Mouse (Mus musculus): Measurements from ENCODE around the gene Tpp1.

The Tpp1 gene

DNA sequence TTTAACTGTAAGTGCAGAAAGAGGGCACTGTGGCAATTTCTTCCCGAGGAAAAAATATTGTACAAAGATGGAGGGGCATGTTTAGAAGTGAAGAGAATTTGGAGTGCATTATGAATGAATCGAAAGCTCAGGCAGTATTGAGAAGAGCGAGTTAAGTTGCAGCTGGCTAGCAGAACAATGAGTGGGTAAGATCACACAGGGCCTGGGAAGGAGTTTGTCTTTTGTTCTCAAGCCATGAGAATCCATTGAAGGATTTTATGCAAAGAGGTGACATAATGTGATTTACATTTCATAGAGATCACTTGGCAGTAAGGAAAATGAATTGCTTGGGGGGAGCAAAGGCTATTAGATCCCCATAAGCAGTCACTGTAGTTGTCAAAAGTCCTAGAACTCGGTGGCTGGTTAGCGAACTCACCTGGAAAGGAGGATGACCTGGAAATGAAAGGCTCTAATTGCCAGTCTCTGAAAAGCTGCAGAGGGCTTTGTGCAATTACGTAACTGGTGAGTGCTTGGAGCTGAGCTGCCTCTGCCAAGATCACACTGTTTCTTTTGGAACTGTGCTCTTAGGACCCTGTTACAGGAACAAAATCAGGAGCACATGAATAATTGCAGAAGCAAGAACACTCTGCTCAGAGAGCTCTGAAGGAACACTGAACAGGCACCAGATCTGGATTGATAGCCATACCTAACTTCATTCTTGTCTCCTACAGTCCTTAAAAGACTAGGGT is 23.2 kb downstream of the Tpp1 start:
- in situ Hi-C loops (cut with MboI, MseI) = no loop called here

DNA sequence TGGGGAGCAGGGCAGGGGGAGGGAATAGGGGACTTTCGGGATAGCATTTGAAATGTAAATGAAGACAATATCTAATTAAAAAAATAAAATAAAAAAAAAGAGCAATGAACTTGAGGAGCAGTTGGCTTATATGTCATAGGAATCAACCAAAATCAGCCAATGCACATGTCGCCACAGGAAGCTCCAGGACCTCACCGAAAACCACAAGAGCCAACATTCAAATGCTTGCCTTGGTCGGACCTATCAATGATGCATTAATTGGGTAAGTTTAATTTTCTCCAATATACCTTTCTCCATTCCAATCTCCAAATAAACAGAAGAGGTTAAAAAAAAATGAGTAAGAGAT is 25.1 kb downstream of the Tpp1 start:
- in situ Hi-C loops (cut with MboI, MseI) = no loop called here

DNA sequence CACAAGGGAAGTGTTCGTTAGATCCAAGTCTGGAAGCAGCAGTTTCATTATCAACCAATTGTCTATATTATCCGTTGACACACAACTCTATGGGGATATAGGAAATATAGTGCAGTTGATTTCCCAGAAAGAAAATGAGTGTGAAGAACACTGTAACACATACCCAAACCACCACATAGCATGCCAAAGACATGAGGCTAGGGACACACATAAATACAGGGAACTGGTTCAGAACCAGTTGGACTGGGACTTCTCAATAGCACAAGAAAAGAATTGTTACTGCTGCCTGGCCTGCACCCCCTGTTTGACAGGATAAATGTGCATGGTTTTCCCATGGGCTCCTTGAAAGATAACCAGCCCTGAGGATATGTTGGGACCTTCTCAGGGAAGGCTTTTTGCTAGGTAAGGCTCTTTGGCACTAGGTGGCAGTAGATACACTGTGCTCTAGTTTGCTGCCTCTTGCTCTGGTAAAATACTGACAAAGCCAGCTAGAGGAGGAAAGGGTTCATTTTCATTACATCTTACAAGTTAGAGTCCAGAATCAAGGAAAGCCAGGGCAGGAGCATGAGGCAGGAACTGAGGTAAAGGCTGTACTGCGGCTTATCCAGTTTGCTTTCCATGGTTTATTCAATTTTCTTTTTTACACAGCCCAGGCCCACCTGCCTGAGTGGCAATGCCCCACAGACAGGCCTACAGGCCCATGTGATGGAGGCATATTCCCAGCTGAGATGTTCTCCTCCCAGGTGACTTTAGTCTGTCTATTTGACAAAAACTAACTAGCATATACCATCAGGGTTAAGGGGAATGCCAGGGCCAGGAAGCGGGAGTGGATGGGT is 25.7 kb downstream of the Tpp1 start:
- in situ Hi-C loops (cut with MboI, MseI) = no loop called here

DNA sequence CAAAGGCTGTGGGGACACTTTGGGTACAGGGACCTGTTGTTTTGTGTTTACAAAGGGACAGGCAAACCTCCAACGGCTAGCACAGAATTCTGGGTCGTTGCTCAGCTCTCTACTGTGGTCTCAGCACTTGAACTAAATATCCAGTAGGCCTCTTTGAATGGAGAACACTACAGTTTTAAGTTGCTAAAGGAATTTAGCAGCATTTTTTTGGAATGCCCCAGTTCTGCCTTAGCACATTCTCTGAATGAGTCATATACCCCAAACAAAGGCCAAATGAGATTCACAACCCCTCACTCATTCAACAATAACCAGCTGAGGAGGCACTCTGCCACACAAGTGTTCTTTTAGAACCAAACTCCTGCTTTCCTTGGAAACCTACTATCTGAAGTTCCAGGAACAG is 30.1 kb downstream of the Tpp1 start:
- in situ Hi-C loops (cut with MboI, MseI) = no loop called here

DNA sequence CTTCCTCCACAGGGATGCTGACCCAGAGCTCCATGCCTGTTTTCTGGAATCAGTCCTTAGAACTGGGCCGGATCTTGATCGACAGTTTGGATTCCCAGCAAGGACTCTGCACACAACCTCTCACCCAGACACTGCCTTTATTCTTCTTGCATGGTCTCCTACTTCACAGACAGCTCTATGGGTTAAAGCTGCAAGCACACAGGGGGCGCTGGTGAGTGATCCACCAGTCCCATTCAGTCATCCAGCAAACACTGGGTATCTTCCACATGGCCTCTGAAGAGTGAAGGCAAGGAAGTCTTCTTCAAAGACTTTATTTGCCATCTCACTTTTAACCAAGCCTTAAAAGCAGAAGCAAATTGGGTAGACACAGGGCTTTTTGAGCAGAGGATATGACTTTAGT is 36.7 kb downstream of the Tpp1 start:
- in situ Hi-C loops (cut with MboI, MseI) = no loop called here

- in situ Hi-C loops (cut with MboI, MseI) = no loop called here
These were observed 43.3 kb downstream of the Tpp1 start for GRCm38 (mm10) chr7:105708733-105709132.

DNA sequence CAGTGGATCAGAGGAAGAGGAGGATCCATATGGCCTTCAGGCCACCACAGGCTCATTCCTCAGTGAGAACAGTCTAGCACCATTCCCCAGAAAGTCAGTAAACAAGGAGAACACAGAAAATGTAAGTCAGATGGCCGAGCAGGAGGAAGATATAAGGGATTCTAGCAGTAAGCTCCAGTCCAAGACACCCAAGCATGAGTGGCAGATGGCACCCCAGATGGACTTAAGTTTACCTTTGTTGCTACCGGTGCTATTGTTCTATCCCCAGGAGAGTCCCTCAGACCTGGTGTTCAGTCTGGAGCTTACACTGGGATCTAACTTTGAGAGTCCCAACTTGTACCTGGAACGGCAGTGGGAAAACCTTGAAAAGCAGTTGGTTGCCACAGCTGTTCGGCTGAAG is 48.2 kb downstream of the Tpp1 start:
- in situ Hi-C loops (cut with MboI, MseI) = no loop called here

- in situ Hi-C loops (cut with MboI, MseI) = no loop called here
These were observed 48.9 kb downstream of the Tpp1 start for GRCm38 (mm10) chr7:105703184-105703583.
